ENCODE assay signal across 8 mouse cellular contexts in the genomic region with DNA sequence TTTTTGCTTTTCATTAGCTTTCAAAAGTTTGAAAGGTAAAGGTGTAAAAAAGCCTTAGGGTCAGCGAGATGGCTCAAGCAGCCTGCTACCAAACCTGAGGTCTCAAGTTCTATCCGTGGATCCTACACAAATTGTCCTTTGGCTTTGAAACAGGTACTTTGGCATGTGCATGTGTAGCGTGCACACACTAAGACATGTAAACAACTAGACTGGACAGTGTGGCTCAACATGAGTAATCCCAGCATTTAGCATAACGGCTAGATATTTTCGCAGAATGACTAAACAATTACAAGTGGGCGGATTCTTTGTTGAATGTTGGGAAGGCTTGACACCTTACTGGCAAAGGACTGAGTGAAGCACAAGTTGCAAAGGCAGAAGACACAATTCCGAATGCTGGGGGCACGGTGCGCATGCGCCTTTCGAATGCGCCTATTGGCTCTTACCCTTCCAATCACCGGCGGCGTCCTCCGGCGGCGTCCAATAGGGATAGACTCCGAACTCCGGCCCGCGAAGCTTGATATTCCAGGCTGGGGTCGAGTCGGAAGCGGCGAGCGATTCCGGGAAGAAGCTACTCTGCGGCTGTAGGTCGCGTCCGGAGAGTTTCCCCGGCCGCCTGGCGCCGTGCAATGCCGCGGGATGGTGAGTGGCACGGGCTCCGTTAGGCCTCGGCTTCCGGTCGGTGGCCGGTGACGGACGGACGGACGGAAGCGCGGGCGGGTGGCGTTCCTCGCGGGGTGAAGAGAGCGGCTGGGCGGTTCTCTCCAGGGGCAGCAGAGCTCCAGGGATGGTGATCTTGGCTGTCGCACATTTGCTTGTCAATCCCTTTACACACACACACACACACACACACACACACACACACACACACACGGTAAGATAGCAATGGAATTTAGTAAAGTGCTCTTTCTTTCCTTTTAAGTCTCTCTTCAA. TPM values are rescaled to one million over a fixed set of nuclear protein-coding genes. Genes with fewer than 3 reads are reported as not detected.
DNase-seq lines count a peak whose midpoint lies in the region; ATAC-seq and TF ChIP-seq lines count a peak whose summit lies in the region.

A gene (plus strand): TSS at position 486 of the 930 bp plus-strand sequence.

- H3K27me3 ChIP-seq in ES-Bruce4 (ENCODE audit: control insufficient read depth, insufficient read depth, low read length, poor library complexity, severe bottlenecking) = no peaks in the 10 kb centered on the region
- no peaks in the 10 kb centered on the region for H3K27me3 ChIP-seq in forebrain, embryonic 13.5 days
- H3K27me3 ChIP-seq in liver, postnatal 0 days (ENCODE audit: insufficient read depth, low read length) = no peaks in the 10 kb centered on the region
- H3K27me3 ChIP-seq in neural tube, embryonic 14.5 days (ENCODE audit: control insufficient read depth, insufficient read depth, low read length) = no peaks in the 10 kb centered on the region

- peak; percentile 98 for ATAC-seq in cerebellum, adult (ENCODE audit: insufficient number of reproducible peaks, low FRiP score, low TSS enrichment)
- peak; percentile 97 for ATAC-seq in forebrain, embryonic 13.5 days
- ATAC-seq in liver, postnatal 0 days = peak; percentile 95
- ATAC-seq in neural tube, embryonic 14.5 days (ENCODE audit: low read depth) = peak; percentile 98

- intact Hi-C loops in heart, postnatal 10 days (cut with DNase I) = loop anchor here (5.0 kb wide), 2 partner anchors 35 to 55 kb away; a partner anchor contains a TSS

- peak within 1 kb of the TSS; percentile 53 for H3K9ac ChIP-seq in ES-Bruce4 (ENCODE audit: low read depth, poor library complexity, severe bottlenecking)
- peak within 1 kb of the TSS; percentile 64 for H3K9ac ChIP-seq in forebrain, embryonic 13.5 days
- peak within 1 kb of the TSS; percentile 66 for H3K9ac ChIP-seq in liver, postnatal 0 days (replicated peaks)
- 0 out of 2 replicates have a peak within 1 kb of the TSS, but pooled peaks have one; percentile 32 for H3K9ac ChIP-seq in neural tube, embryonic 14.5 days (replicated peaks; ENCODE audit: low read depth, low read length)

- no peaks in the 10 kb centered on the region for H3K9me3 ChIP-seq in ES-Bruce4 (replicated peaks; ENCODE audit: control insufficient read depth, insufficient read depth, low read length, poor library complexity, severe bottlenecking)
- H3K9me3 ChIP-seq in forebrain, embryonic 13.5 days (replicated peaks) = no peaks in the 10 kb centered on the region
- no peaks in the 10 kb centered on the region for H3K9me3 ChIP-seq in liver, postnatal 0 days (ENCODE audit: low read length)
- H3K9me3 ChIP-seq in neural tube, embryonic 14.5 days (ENCODE audit: control insufficient read depth, low read length) = no peaks in the 10 kb centered on the region

- peak within 1 kb of the TSS; percentile 69 for H3K27ac ChIP-seq in ES-Bruce4 (ENCODE audit: insufficient read depth, low read length)
- no peak within 1 kb of the TSS for H3K27ac ChIP-seq in forebrain, embryonic 13.5 days
- H3K27ac ChIP-seq in liver, postnatal 0 days (ENCODE audit: low read depth) = peak within 1 kb of the TSS; percentile 84
- H3K27ac ChIP-seq in neural tube, embryonic 14.5 days (ENCODE audit: low read depth, low read length) = no peak within 1 kb of the TSS

- no peak for TF ChIP-seq POLR2A in ES-Bruce4 (IDR thresholded peaks at IDR 0.05; ENCODE audit: insufficient read depth, low read length)

- DNase-seq in heart, postnatal 10 days = peak; percentile 94 to 96
- peak; percentile 54 for DNase-seq in large intestine, adult 2 months (ENCODE audit: low read depth, low spot score)
- DNase-seq in liver, postnatal 0 days = peak; percentile 95
- DNase-seq in testis, postnatal 10 days (ENCODE audit: low spot score) = peak; percentile 96

- peak within 1 kb of the TSS; percentile 84 for H3K4me2 ChIP-seq in forebrain, embryonic 13.5 days
- H3K4me2 ChIP-seq in liver, postnatal 0 days (ENCODE audit: low read depth, low read length) = peak within 1 kb of the TSS; percentile 85
- H3K4me2 ChIP-seq in neural tube, embryonic 14.5 days (ENCODE audit: low read depth, low read length) = peak within 1 kb of the TSS; percentile 70

- no peak for TF ChIP-seq CTCF in ES-Bruce4 (IDR thresholded peaks at IDR 0.05; ENCODE audit: low read depth, low read length)
- no peak for TF ChIP-seq CTCF in liver, postnatal 0 days (IDR thresholded peaks at IDR 0.05; ENCODE audit: low read depth)

- peaks cover 27% of the 10 kb centered on the region for H3K36me3 ChIP-seq in ES-Bruce4 (ENCODE audit: control insufficient read depth, insufficient read depth, low read length, poor library complexity, severe bottlenecking)
- H3K36me3 ChIP-seq in forebrain, embryonic 13.5 days (ENCODE audit: poor library complexity, severe bottlenecking) = peaks cover 34% of the 10 kb centered on the region
- H3K36me3 ChIP-seq in liver, postnatal 0 days (replicated peaks; ENCODE audit: insufficient read depth, low read length) = peaks cover 37% of the 10 kb centered on the region
- peaks cover 25% of the 10 kb centered on the region for H3K36me3 ChIP-seq in neural tube, embryonic 14.5 days (ENCODE audit: control insufficient read depth, insufficient read depth, low read length)

- TF ChIP-seq EP300 in ES-Bruce4 (IDR thresholded peaks at IDR 0.05; ENCODE audit: insufficient read depth, low read depth, low read length) = no peak
- no peak for TF ChIP-seq EP300 in liver, postnatal 0 days (IDR thresholded peaks at IDR 0.05; ENCODE audit: low read depth)

- no peaks in the 10 kb centered on the region for H3K4me1 ChIP-seq in ES-Bruce4 (ENCODE audit: control insufficient read depth, insufficient read depth, low read length)
- peaks cover 15% of the 10 kb centered on the region for H3K4me1 ChIP-seq in forebrain, embryonic 13.5 days
- H3K4me1 ChIP-seq in liver, postnatal 0 days (ENCODE audit: insufficient read depth) = peaks cover 7% of the 10 kb centered on the region
- 0 out of 2 replicates have a peak, but pooled peaks cover 6% of the 10 kb centered on the region for H3K4me1 ChIP-seq in neural tube, embryonic 14.5 days (ENCODE audit: control insufficient read depth, insufficient read depth, low read length)

- H3K4me3 ChIP-seq in ES-Bruce4 (ENCODE audit: low read depth, low read length) = peak within 1 kb of the TSS; percentile 63
- H3K4me3 ChIP-seq in forebrain, embryonic 13.5 days = peak within 1 kb of the TSS; percentile 63
- peak within 1 kb of the TSS; percentile 72 for H3K4me3 ChIP-seq in liver, postnatal 0 days (ENCODE audit: low read depth, low read length)
- H3K4me3 ChIP-seq in neural tube, embryonic 14.5 days (ENCODE audit: low read depth, low read length) = peak within 1 kb of the TSS; percentile 40

- 1% methylated on average over 56 of the region's 58 CpGs for WGBS in forebrain, embryonic 13.5 days
- WGBS in large intestine, adult 2 months = under 1% methylated on average over 58 of the region's 58 CpGs
- 1% methylated on average over 58 of the region's 58 CpGs for WGBS in liver, postnatal 0 days (ENCODE audit: insufficient replicate concordance)
- WGBS in neural tube, embryonic 14.5 days = 2% methylated on average over 55 of the region's 58 CpGs

RNA-seq across cellular contexts. Expression of the gene that starts here (rescaled TPM):
- polyA plus RNA-seq in ES-Bruce4 (2011; ENCODE audit: insufficient read depth, insufficient read length, low read depth, missing spikeins) = 18.8 and 20.2 TPM in 2 replicates
- 2.6 and 3.0 TPM in 2 replicates for polyA plus RNA-seq in forebrain, embryonic 13.5 days (2015; fragmentation: Nextera tagmentation; extraction: Ambion mirVana)
- 1 to 10 TPM; 2.4 to 2.5 TPM for total RNA-seq in heart, postnatal 10 days (2021)
- polyA plus RNA-seq in large intestine, adult 2 months (2012; rRNA removed) = 2.1 and 3.5 TPM in 2 replicates
- 1.3 and 1.5 TPM in 2 replicates for polyA plus RNA-seq in liver, postnatal 0 days (2015; fragmentation: Nextera tagmentation; extraction: Ambion mirVana)
- 0.28 and 0.40 TPM in 2 replicates for polyA plus RNA-seq in neural tube, embryonic 14.5 days (2014; fragmentation: Nextera tagmentation; extraction: Ambion mirVana)

Comparison
In these comparisons a context has a peak if more than half of its experiments do, and no peak if none do; other contexts are left out.
1. Peak in ATAC-seq, H3K4me3 ChIP-seq, H3K9ac ChIP-seq and H3K4me2 ChIP-seq in neural tube, embryonic 14.5 days; RNA of the gene not detected or under 1 TPM.
2. H3K27ac ChIP-seq: peak in ES-Bruce4 (single experiment) and liver, postnatal 0 days (single experiment); none in forebrain, embryonic 13.5 days (single experiment) and neural tube, embryonic 14.5 days (single experiment).
3. Peak in every context shown above with its lines, with median percentiles within 50 percentile points of each other: H3K4me3 ChIP-seq, H3K9ac ChIP-seq, ATAC-seq, H3K4me2 ChIP-seq and DNase-seq.